ENCODE assay signal across 15 mouse cellular contexts in genomic region chr10:93365824-93366223, GRCm38 (mm10). TPM values are rescaled to one million over a fixed set of nuclear protein-coding genes. Genes with fewer than 3 reads are reported as not detected.
DNase-seq lines count a peak whose midpoint lies in the region; ATAC-seq and TF ChIP-seq lines count a peak whose summit lies in the region.
"Had no signal": no experiment of that assay in that cellular context is flagged by ENCODE, and none has a peak within 500 bp of the region (broad histone marks: within the 10 kb centered on the region; RNA-seq: fewer than 3 reads in every experiment).

No protein-coding gene starts in this region.

- H3K4me2 ChIP-seq in liver, embryonic 12.5 days, result no peak overlapping the region
- H3K4me2 ChIP-seq: hindbrain, embryonic 15.5 days; kidney, embryonic 15.5 days; limb, embryonic 13.5 days; midbrain, embryonic 12.5 days; stomach, embryonic 15.5 days had no signal

- TF ChIP-seq CTCF in liver, adult 2 months (IDR thresholded peaks at IDR 0.05; ENCODE audit: low read depth, low read length), result no peak
- TF ChIP-seq CTCF in ES-Bruce4 (IDR thresholded peaks at IDR 0.05; ENCODE audit: low read depth, low read length) (peak; percentile 26), Patski (IDR thresholded peaks at IDR 0.05) (peak; percentile 42)

- no peak overlapping the region for H3K4me3 ChIP-seq in liver, adult 2 months (ENCODE audit: insufficient read depth, low read depth, low read length)
- H3K4me3 ChIP-seq in liver, embryonic 12.5 days, result no peak overlapping the region
- H3K4me3 ChIP-seq in ES-Bruce4 (ENCODE audit: low read depth, low read length) (no peak overlapping the region), macrophage (ENCODE audit: inconsistent target) (no peak overlapping the region)
- H3K4me3 ChIP-seq: hindbrain, embryonic 15.5 days; kidney, embryonic 15.5 days; limb, embryonic 13.5 days; midbrain, embryonic 12.5 days; stomach, embryonic 15.5 days had no signal

- no peaks in the 10 kb centered on the region for H3K27me3 ChIP-seq in liver, adult 2 months (ENCODE audit: control insufficient read depth, insufficient read depth, low read length)
- H3K27me3 ChIP-seq in liver, embryonic 12.5 days (replicated peaks), result no peaks in the 10 kb centered on the region
- H3K27me3 ChIP-seq in ES-Bruce4 (ENCODE audit: control insufficient read depth, insufficient read depth, low read length, poor library complexity, severe bottlenecking) (no peaks in the 10 kb centered on the region), Patski (no peaks in the 10 kb centered on the region)
- H3K27me3 ChIP-seq: hindbrain, embryonic 15.5 days; kidney, embryonic 15.5 days; limb, embryonic 13.5 days; midbrain, embryonic 12.5 days; stomach, embryonic 15.5 days had no signal

- TF ChIP-seq POLR2A in liver, adult 2 months (IDR thresholded peaks at IDR 0.05; ENCODE audit: extremely low read depth, insufficient read depth, low read length), result no peak
- TF ChIP-seq POLR2A in ES-Bruce4 (IDR thresholded peaks at IDR 0.05; ENCODE audit: insufficient read depth, low read length), result no peak

- H3K36me3 ChIP-seq in liver, adult 2 months (ENCODE audit: control insufficient read depth, insufficient read depth, low read length), result no peaks in the 10 kb centered on the region
- no peaks in the 10 kb centered on the region for H3K36me3 ChIP-seq in liver, embryonic 12.5 days
- H3K36me3 ChIP-seq in ES-Bruce4 (ENCODE audit: control insufficient read depth, insufficient read depth, low read length, poor library complexity, severe bottlenecking) (no peaks in the 10 kb centered on the region), macrophage (ENCODE audit: inconsistent target) (no peaks in the 10 kb centered on the region)
- H3K36me3 ChIP-seq: hindbrain, embryonic 15.5 days; kidney, embryonic 15.5 days; limb, embryonic 13.5 days; midbrain, embryonic 12.5 days; stomach, embryonic 15.5 days had no signal

- no peaks in the 10 kb centered on the region for H3K79me2 ChIP-seq in liver, adult 2 months (ENCODE audit: control insufficient read depth, insufficient read depth, low read length)
- no peaks in the 10 kb centered on the region for H3K79me2 ChIP-seq in macrophage (ENCODE audit: inconsistent target)

- H3K27ac ChIP-seq in liver, adult 2 months (replicated peaks; ENCODE audit: insufficient read depth, low read depth, low read length), result no peak overlapping the region
- H3K27ac ChIP-seq in liver, embryonic 12.5 days, result no peak overlapping the region
- H3K27ac ChIP-seq in ES-Bruce4 (ENCODE audit: insufficient read depth, low read length) (peak overlapping the region; percentile 78; the same call in 1 of the 2 replicates), macrophage (peak overlapping the region; percentile 73)
- H3K27ac ChIP-seq: hindbrain, embryonic 15.5 days; kidney, embryonic 15.5 days; limb, embryonic 13.5 days; midbrain, embryonic 12.5 days; stomach, embryonic 15.5 days had no signal

- H3K9ac ChIP-seq in liver, adult 2 months (ENCODE audit: low read depth, low read length), result no peak overlapping the region
- H3K9ac ChIP-seq in liver, embryonic 12.5 days, result no peak overlapping the region
- H3K9ac ChIP-seq in ES-Bruce4 (ENCODE audit: low read depth, poor library complexity, severe bottlenecking), result no peak overlapping the region
- H3K9ac ChIP-seq: hindbrain, embryonic 15.5 days; kidney, embryonic 15.5 days; limb, embryonic 13.5 days; midbrain, embryonic 12.5 days; stomach, embryonic 15.5 days had no signal

- in situ Hi-C loops in Patski (cut with MboI; ENCODE audit: low pct_unique_long_range_greater_than_20kb), result loop anchor here (5.0 kb wide), 1 partner anchor 69 kb away; no protein-coding TSS in a partner anchor

- H3K4me1 ChIP-seq in liver, adult 2 months (ENCODE audit: control insufficient read depth, insufficient read depth, low read length), result peaks cover 2% of the 10 kb centered on the region
- H3K4me1 ChIP-seq in liver, embryonic 12.5 days, result no peaks in the 10 kb centered on the region
- H3K4me1 ChIP-seq in ES-Bruce4 (ENCODE audit: control insufficient read depth, insufficient read depth, low read length), result peaks cover 9% of the 10 kb centered on the region
- H3K4me1 ChIP-seq: hindbrain, embryonic 15.5 days; limb, embryonic 13.5 days; midbrain, embryonic 12.5 days; stomach, embryonic 15.5 days had no signal

- no peak for TF ChIP-seq EP300 in ES-Bruce4 (IDR thresholded peaks at IDR 0.05; ENCODE audit: insufficient read depth, low read depth, low read length)

- ATAC-seq in liver, embryonic 12.5 days, result no peak
- no peak for ATAC-seq in Patski

- WGBS in liver, adult 2 months, result 75% methylated on average over 5 of the region's 5 CpGs
- 67% methylated on average over 5 of the region's 5 CpGs for WGBS in liver, embryonic 12.5 days (ENCODE audit: insufficient replicate concordance)
- 85% methylated on average over 5 of the region's 5 CpGs for WGBS in macrophage (ENCODE audit: missing documents)

- POLR2A ChIA-PET in Patski (lab: Charles Lee), result interaction anchor here (0.7 kb wide), 1 partner anchor 72 kb away, joined by 3 read pairs; no protein-coding TSS in a partner anchor

- peak; percentile 19 for DNase-seq in liver, adult 2 months (ENCODE audit: extremely low read depth, low read depth, low spot score)
- no peak for DNase-seq in Patski (ENCODE audit: low read depth, low spot score)
- DNase-seq in left cerebral cortex, adult 9 months (ENCODE audit: low spot score in 2 of 2), result no peak
- no peak for DNase-seq in lung, postnatal 25 days (ENCODE audit: low spot score)
- DNase-seq: cerebellum, postnatal 36 days; gastrocnemius, postnatal 36 days; thymus, postnatal 25 days had no signal

- H3K9me3 ChIP-seq in liver, embryonic 12.5 days (replicated peaks), result no peaks in the 10 kb centered on the region
- no peaks in the 10 kb centered on the region for H3K9me3 ChIP-seq in ES-Bruce4 (replicated peaks; ENCODE audit: control insufficient read depth, insufficient read depth, low read length, poor library complexity, severe bottlenecking)
- H3K9me3 ChIP-seq: hindbrain, embryonic 15.5 days; kidney, embryonic 15.5 days; limb, embryonic 13.5 days; midbrain, embryonic 12.5 days; stomach, embryonic 15.5 days had no signal

- CTCF ChIA-PET in Patski (lab: Charles Lee), result no interaction called here

RNA-seq across cellular contexts. Expression of gene Elk3, which starts 54.9 kb away (rescaled TPM):
- total RNA-seq in liver, adult 2 months (2014; rRNA removed), result 3.4 and 4.8 TPM in 2 replicates
- polyA plus RNA-seq in liver, adult 2 months (2012; rRNA removed), result 6.3 and 8.0 TPM in 2 replicates
- 8.6 and 9.6 TPM in 2 replicates for polyA plus RNA-seq in liver, embryonic 12.5 days (2016; fragmentation: Nextera tagmentation; extraction: Ambion mirVana)
- polyA plus RNA-seq in ES-Bruce4 (2011; ENCODE audit: insufficient read depth, insufficient read length, low read depth, missing spikeins), result 11.0 and 11.9 TPM in 2 replicates
- polyA plus RNA-seq in Patski (2021), result 65.2 TPM
- total RNA-seq in macrophage (2018; cell fraction: chromatin; rRNA removed), result 100 to 1,000 TPM in 2 of 26 experiments, 10 to 100 TPM in 23, 1 to 10 TPM in 1; 9.0 to 119 (median 25.1) TPM
- total RNA-seq in macrophage (2018; cell fraction: cytosol; rRNA removed), result 10 to 100 TPM; 23.0 to 41.3 (median 26.4) TPM
- 10 to 100 TPM; 13.1 to 60.4 (median 22.7) TPM for total RNA-seq in macrophage (2018; cell fraction: nucleus; rRNA removed)
- polyA plus RNA-seq in macrophage (2018), result 22.5 to 61.1 TPM (median 23.9 TPM) in 3 replicates

Comparison
In these comparisons a context has a peak if more than half of its experiments do, and no peak if none do; other contexts are left out.
1. H3K27ac ChIP-seq: peak in ES-Bruce4 (single experiment) and macrophage (single experiment); none in liver, adult 2 months (single experiment) and liver, embryonic 12.5 days (single experiment).